Mouse (Mus musculus): ENCODE data around the gene Atg4d. TPM values are rescaled to one million over a fixed set of nuclear protein-coding genes. Genes with fewer than 3 reads are reported as not detected.

The Atg4d gene
- polyA plus RNA-seq, 1 experiment from 2014 or later: 55.7 TPM

GRCm38 (mm10) chr9:21232867-21233266 is 32.2 kb upstream of the Atg4d start:
- Histone ChIP-seq H3K4me2 (no peak overlapping the region), H3K27ac (no peak overlapping the region), H3K4me1 (peaks cover 24% of the 10 kb centered on the region), H3K4me3 (no peak overlapping the region), H3K9ac (no peak overlapping the region), H3K36me3 (replicated peaks) (peaks cover 17% of the 10 kb centered on the region; the same call in 1 of the 2 replicates), H3K9me3 (no peaks in the 10 kb centered on the region), H3K27me3 (replicated peaks) (no peaks in the 10 kb centered on the region)
- WGBS: 94% methylated on average over 5 of the region's 5 CpGs
- ATAC-seq (replicated peaks): no peak

GRCm38 (mm10) chr9:21233366-21233765 is 31.7 kb upstream of the Atg4d start:
- ATAC-seq (replicated peaks): no peak
- H3K27ac ChIP-seq: no peak overlapping the region
- peaks cover 25% of the 10 kb centered on the region for H3K4me1 ChIP-seq
- WGBS: 90% methylated on average over 29 of the region's 29 CpGs
- H3K27me3 ChIP-seq (replicated peaks): no peaks in the 10 kb centered on the region
- peaks cover 17% of the 10 kb centered on the region; the same call in 1 of the 2 replicates for H3K36me3 ChIP-seq (replicated peaks)
- H3K9ac ChIP-seq: no peak overlapping the region
- no peak overlapping the region for H3K4me3 ChIP-seq
- no peak overlapping the region for H3K4me2 ChIP-seq
- H3K9me3 ChIP-seq: no peaks in the 10 kb centered on the region

GRCm38 (mm10) chr9:21233805-21234204 is 31.3 kb upstream of the Atg4d start:
- no peak for ATAC-seq (replicated peaks)
- Histone ChIP-seq H3K4me1 (peaks cover 25% of the 10 kb centered on the region), H3K4me3 (no peak overlapping the region), H3K27ac (no peak overlapping the region), H3K9ac (no peak overlapping the region), H3K27me3 (replicated peaks) (no peaks in the 10 kb centered on the region), H3K4me2 (no peak overlapping the region), H3K9me3 (no peaks in the 10 kb centered on the region), H3K36me3 (replicated peaks) (peaks cover 17% of the 10 kb centered on the region; the same call in 1 of the 2 replicates)
- 84% methylated on average over 28 of the region's 28 CpGs for WGBS

GRCm38 (mm10) chr9:21235341-21235740 is 29.8 kb upstream of the Atg4d start:
- H3K36me3 ChIP-seq (replicated peaks): peaks cover 10% of the 10 kb centered on the region; the same call in 1 of the 2 replicates
- no peak overlapping the region for H3K27ac ChIP-seq
- no peaks in the 10 kb centered on the region for H3K27me3 ChIP-seq (replicated peaks)
- H3K4me1 ChIP-seq: peaks cover 29% of the 10 kb centered on the region
- WGBS: 92% methylated on average over 4 of the region's 4 CpGs
- no peaks in the 10 kb centered on the region for H3K9me3 ChIP-seq
- ATAC-seq (replicated peaks): no peak
- H3K4me3 ChIP-seq: no peak overlapping the region
- H3K4me2 ChIP-seq: no peak overlapping the region
- no peak overlapping the region for H3K9ac ChIP-seq

- no peak for ATAC-seq (replicated peaks)
- Histone ChIP-seq H3K4me1 (peaks cover 29% of the 10 kb centered on the region), H3K27ac (no peak overlapping the region), H3K4me3 (peak overlapping the region; percentile 85), H3K4me2 (peak overlapping the region; percentile 72), H3K27me3 (replicated peaks) (0 out of 2 replicates have a peak, but pooled peaks cover 4% of the 10 kb centered on the region), H3K9me3 (no peaks in the 10 kb centered on the region), H3K36me3 (replicated peaks) (peaks cover 8% of the 10 kb centered on the region; the same call in 1 of the 2 replicates), H3K9ac (peak overlapping the region; percentile 98; the same call in 1 of the 2 replicates)
- WGBS: 82% methylated on average over 25 of the region's 25 CpGs
These were observed 28.1 kb upstream of the Atg4d start for GRCm38 (mm10) chr9:21236991-21237367.

- 0 out of 2 replicates have a peak, but pooled peaks cover 4% of the 10 kb centered on the region for H3K27me3 ChIP-seq (replicated peaks)
- H3K36me3 ChIP-seq (replicated peaks): peaks cover 8% of the 10 kb centered on the region; the same call in 1 of the 2 replicates
- H3K4me1 ChIP-seq: peaks cover 29% of the 10 kb centered on the region
- H3K9me3 ChIP-seq: no peaks in the 10 kb centered on the region
- H3K9ac ChIP-seq: peak overlapping the region; percentile 98
- H3K4me2 ChIP-seq: peak overlapping the region; percentile 72
- H3K4me3 ChIP-seq: peak overlapping the region; percentile 85
- peak overlapping the region; percentile 87 for H3K27ac ChIP-seq
- WGBS: 19% methylated on average over 19 of the region's 19 CpGs
- ATAC-seq (replicated peaks): peak; percentile 35
These were observed 27.6 kb upstream of the Atg4d start for GRCm38 (mm10) chr9:21237368-21238003.

GRCm38 (mm10) chr9:21238004-21238732 is 26.9 kb upstream of the Atg4d start:
- peaks cover 29% of the 10 kb centered on the region for H3K4me1 ChIP-seq
- H3K4me3 ChIP-seq: peak overlapping the region; percentile 85
- ATAC-seq (replicated peaks): peak; percentile 31; the same call in 1 of the 2 replicates
- peak overlapping the region; percentile 98 for H3K9ac ChIP-seq
- H3K27ac ChIP-seq: peak overlapping the region; percentile 87
- H3K36me3 ChIP-seq (replicated peaks): peaks cover 7% of the 10 kb centered on the region; the same call in 1 of the 2 replicates
- H3K27me3 ChIP-seq (replicated peaks): peaks cover 10% of the 10 kb centered on the region
- peak overlapping the region; percentile 72 for H3K4me2 ChIP-seq
- H3K9me3 ChIP-seq: no peaks in the 10 kb centered on the region
- 2% methylated on average over 30 of the region's 31 CpGs for WGBS

- H3K27me3 ChIP-seq (replicated peaks): peaks cover 18% of the 10 kb centered on the region
- H3K27ac ChIP-seq: peak within 1 kb of the TSS; percentile 87
- under 1% methylated on average over 71 of the region's 90 CpGs for WGBS
- peak within 1 kb of the TSS; percentile 72 for H3K4me2 ChIP-seq
- H3K9me3 ChIP-seq: no peaks in the 10 kb centered on the region
- H3K4me3 ChIP-seq: peak within 1 kb of the TSS; percentile 85
- ATAC-seq (replicated peaks): peak; percentile 83
- peaks cover 32% of the 10 kb centered on the region for H3K4me1 ChIP-seq
- peak within 1 kb of the TSS; percentile 98 for H3K9ac ChIP-seq
- H3K36me3 ChIP-seq (replicated peaks): no peaks in the 10 kb centered on the region; the same call in 1 of the 2 replicates
These were observed 26.2 kb upstream of the Atg4d start, which contains the start of gene Keap1 for GRCm38 (mm10) chr9:21238733-21239464. TSS of gene Keap1 (minus strand) at chr9:21239361.

- Histone ChIP-seq H3K36me3 (replicated peaks) (no peaks in the 10 kb centered on the region; the same call in 1 of the 2 replicates), H3K27ac (peak overlapping the region; percentile 87; the same call in 1 of the 2 replicates), H3K27me3 (replicated peaks) (peaks cover 23% of the 10 kb centered on the region), H3K4me3 (peak overlapping the region; percentile 85), H3K4me1 (peaks cover 37% of the 10 kb centered on the region), H3K9me3 (no peaks in the 10 kb centered on the region), H3K4me2 (peak overlapping the region; percentile 72), H3K9ac (peak overlapping the region; percentile 98)
- 27% methylated on average over 4 of the region's 4 CpGs for WGBS
- ATAC-seq (replicated peaks): no peak
These were observed 25.6 kb upstream of the Atg4d start for GRCm38 (mm10) chr9:21239465-21239848.

GRCm38 (mm10) chr9:21241343-21241742 is 23.8 kb upstream of the Atg4d start:
- WGBS: 5% methylated on average over 11 of the region's 11 CpGs
- peaks cover 42% of the 10 kb centered on the region for H3K27me3 ChIP-seq (replicated peaks)
- no peak for ATAC-seq (replicated peaks)
- no peak overlapping the region for H3K9ac ChIP-seq
- no peaks in the 10 kb centered on the region for H3K36me3 ChIP-seq (replicated peaks)
- H3K4me3 ChIP-seq: no peak overlapping the region
- peaks cover 39% of the 10 kb centered on the region for H3K4me1 ChIP-seq
- no peak overlapping the region for H3K27ac ChIP-seq
- H3K9me3 ChIP-seq: no peaks in the 10 kb centered on the region
- no peak overlapping the region for H3K4me2 ChIP-seq

GRCm38 (mm10) chr9:21243826-21244427 is 21.2 kb upstream of the Atg4d start:
- H3K4me1 ChIP-seq: peaks cover 23% of the 10 kb centered on the region
- H3K36me3 ChIP-seq (replicated peaks): no peaks in the 10 kb centered on the region
- peak overlapping the region; percentile 51 for H3K9ac ChIP-seq
- H3K4me3 ChIP-seq: peak overlapping the region; percentile 47
- H3K27me3 ChIP-seq (replicated peaks): peaks cover 64% of the 10 kb centered on the region
- ATAC-seq (replicated peaks): peak; percentile 9; the same call in 1 of the 2 replicates
- WGBS: 4% methylated on average over 42 of the region's 42 CpGs
- H3K4me2 ChIP-seq: peak overlapping the region; percentile 90
- H3K9me3 ChIP-seq: no peaks in the 10 kb centered on the region
- peak overlapping the region; percentile 48 for H3K27ac ChIP-seq

Data from midbrain, embryonic 15.5 days (tissue).